Mouse (Mus musculus) kidney, postnatal 10 days (tissue): ENCODE results near the gene 1700025G04Rik.

Source experiments
- DNase-seq: peaks from one replicate; pipeline ENCODE4 v3.0.0; 2021; ENCODE audit warnings: mixed read lengths

Gene 1700025G04Rik

GRCm38 (mm10) chr1:151988713-151989112 is 101.2 kb downstream of the 1700025G04Rik start:
- no peak for DNase-seq

GRCm38 (mm10) chr1:151988066-151988465 is 101.9 kb downstream of the 1700025G04Rik start:
- no peak for DNase-seq

- no peak for DNase-seq
Observed at GRCm38 (mm10) chr1:151986024-151986778, 103.7 kb downstream of the 1700025G04Rik start.

- DNase-seq = no peak
Observed at GRCm38 (mm10) chr1:151985056-151985455, 104.9 kb downstream of the 1700025G04Rik start.

GRCm38 (mm10) chr1:151983991-151984390 is 105.9 kb downstream of the 1700025G04Rik start:
- DNase-seq = no peak

GRCm38 (mm10) chr1:151980498-151980897 is 109.4 kb downstream of the 1700025G04Rik start:
- DNase-seq = no peak

- no peak for DNase-seq
Observed at GRCm38 (mm10) chr1:151979803-151980456, 110.0 kb downstream of the 1700025G04Rik start.

- DNase-seq = no peak
Observed at GRCm38 (mm10) chr1:151978751-151979150, 111.2 kb downstream of the 1700025G04Rik start.

- no peak for DNase-seq
Observed at GRCm38 (mm10) chr1:151977596-151977995, 112.3 kb downstream of the 1700025G04Rik start.

GRCm38 (mm10) chr1:151976850-151977249 is 113.1 kb downstream of the 1700025G04Rik start:
- DNase-seq = no peak

- no peak for DNase-seq
Observed at GRCm38 (mm10) chr1:151975418-151976379, 114.2 kb downstream of the 1700025G04Rik start.

GRCm38 (mm10) chr1:151974887-151975286 is 115.0 kb downstream of the 1700025G04Rik start:
- no peak for DNase-seq

GRCm38 (mm10) chr1:151974424-151974823 is 115.5 kb downstream of the 1700025G04Rik start:
- no peak for DNase-seq

- no peak for DNase-seq
Observed at GRCm38 (mm10) chr1:151973110-151973700, 116.7 kb downstream of the 1700025G04Rik start.

- no peak for DNase-seq
Observed at GRCm38 (mm10) chr1:151971581-151971980, 118.3 kb downstream of the 1700025G04Rik start.

GRCm38 (mm10) chr1:151968126-151968525 is 121.8 kb downstream of the 1700025G04Rik start:
- no peak for DNase-seq

- DNase-seq = no peak
Observed at GRCm38 (mm10) chr1:151964811-151965210, 125.1 kb downstream of the 1700025G04Rik start.

GRCm38 (mm10) chr1:151963248-151963647 is 126.7 kb downstream of the 1700025G04Rik start:
- no peak for DNase-seq

GRCm38 (mm10) chr1:151962078-151962477 is 127.8 kb downstream of the 1700025G04Rik start:
- no peak for DNase-seq

GRCm38 (mm10) chr1:151961204-151961603 is 128.7 kb downstream of the 1700025G04Rik start:
- peak; percentile 39 for DNase-seq

- no peak for DNase-seq
Observed at GRCm38 (mm10) chr1:151959010-151959409, 130.9 kb downstream of the 1700025G04Rik start.

- no peak for DNase-seq
Observed at GRCm38 (mm10) chr1:151958442-151958841, 131.5 kb downstream of the 1700025G04Rik start.

GRCm38 (mm10) chr1:151957669-151958068 is 132.3 kb downstream of the 1700025G04Rik start:
- no peak for DNase-seq
